Mouse (Mus musculus) large intestine, adult 2 months (tissue): ENCODE results near the gene Fam166b. TPM values are rescaled to one million over a fixed set of nuclear protein-coding genes. Genes with fewer than 3 reads are reported as not detected.

ENCODE experiments used
- DNase-seq: peaks from one replicate; pipeline ENCODE4 v3.0.0-alpha.2; 2012; ENCODE audit warnings: low read depth, low spot score
- WGBS: fragments of 180-500 bp; shearing (Covaris S2); methylation state at CpG from one replicate; pipeline ENCODE4 v1.1.7; 2018; 5-methylcytosine and 5-hydroxymethylcytosine counted together
- polyA plus RNA-seq: library from polyadenylated mRNA; depleted of rRNA; stranded (reverse); fragments of >200 nt; gene quantifications from 2 replicates; pipeline ENCODE4 v1.2.3, GENCODE M21; 2012; rRNA removed

The Fam166b gene
- polyA plus RNA-seq = 0.08 and 0.14 TPM in 2 replicates

GRCm38 (mm10) chr4:43428946-43429345, at the start of gene Fam166b:
Fam166b (minus strand) TSS chr4:43429134.
- DNase-seq = no peak
- WGBS = 23% methylated on average over 10 of the region's 10 CpGs

- no peak for DNase-seq
- 47% methylated on average over 8 of the region's 8 CpGs for WGBS
Observed at GRCm38 (mm10) chr4:43478534-43478858, 49.6 kb upstream of the Fam166b start.

- 20% methylated on average over 11 of the region's 11 CpGs for WGBS
- DNase-seq = no peak
Observed at GRCm38 (mm10) chr4:43477857-43478533, 49.1 kb upstream of the Fam166b start.

GRCm38 (mm10) chr4:43476604-43477003, 47.7 kb upstream of the Fam166b start:
- 58% methylated on average over 6 of the region's 6 CpGs for WGBS
- DNase-seq = no peak

GRCm38 (mm10) chr4:43473636-43474035, 44.7 kb upstream of the Fam166b start:
- no peak for DNase-seq
- WGBS = 43% methylated on average over 1 of the region's 1 CpGs

- 87% methylated on average over 10 of the region's 10 CpGs for whole genome bisulfite sequencing
- no peak for DNase-seq
Observed at GRCm38 (mm10) chr4:43470301-43470700, 41.4 kb upstream of the Fam166b start.

DNA sequence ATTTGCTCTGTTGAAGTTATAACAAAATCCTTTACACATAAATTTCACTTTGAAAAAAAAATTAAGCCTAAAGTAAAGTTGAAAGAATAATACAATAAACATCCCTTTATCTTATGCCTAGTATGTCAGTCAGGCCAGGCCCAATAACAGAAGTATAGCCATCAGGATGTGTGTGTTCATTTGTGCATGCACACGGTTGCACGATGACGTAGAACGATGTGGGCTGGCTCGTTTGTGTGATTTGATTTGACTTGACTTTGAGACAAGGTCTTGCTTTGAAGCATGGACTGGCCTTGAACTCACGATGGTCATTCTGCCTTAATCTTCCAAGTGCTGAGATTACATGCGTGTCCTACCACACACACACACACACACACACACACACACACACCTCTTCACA, 37.9 kb upstream of the Fam166b start:
- WGBS = 86% methylated on average over 7 of the region's 7 CpGs
- DNase-seq = no peak

GRCm38 (mm10) chr4:43465935-43466334, 37.0 kb upstream of the Fam166b start:
- WGBS = 83% methylated on average over 6 of the region's 6 CpGs
- DNase-seq = no peak

- DNase-seq = no peak
- 94% methylated on average over 5 of the region's 5 CpGs for WGBS
Observed at GRCm38 (mm10) chr4:43463102-43463501, 34.2 kb upstream of the Fam166b start.

GRCm38 (mm10) chr4:43457124-43457523, 28.2 kb upstream of the Fam166b start:
- WGBS = 37% methylated on average over 8 of the region's 8 CpGs
- DNase-seq = no peak

- DNase-seq = no peak
- 46% methylated on average over 4 of the region's 4 CpGs for WGBS
Observed at GRCm38 (mm10) chr4:43456470-43456869, 27.5 kb upstream of the Fam166b start.

DNA sequence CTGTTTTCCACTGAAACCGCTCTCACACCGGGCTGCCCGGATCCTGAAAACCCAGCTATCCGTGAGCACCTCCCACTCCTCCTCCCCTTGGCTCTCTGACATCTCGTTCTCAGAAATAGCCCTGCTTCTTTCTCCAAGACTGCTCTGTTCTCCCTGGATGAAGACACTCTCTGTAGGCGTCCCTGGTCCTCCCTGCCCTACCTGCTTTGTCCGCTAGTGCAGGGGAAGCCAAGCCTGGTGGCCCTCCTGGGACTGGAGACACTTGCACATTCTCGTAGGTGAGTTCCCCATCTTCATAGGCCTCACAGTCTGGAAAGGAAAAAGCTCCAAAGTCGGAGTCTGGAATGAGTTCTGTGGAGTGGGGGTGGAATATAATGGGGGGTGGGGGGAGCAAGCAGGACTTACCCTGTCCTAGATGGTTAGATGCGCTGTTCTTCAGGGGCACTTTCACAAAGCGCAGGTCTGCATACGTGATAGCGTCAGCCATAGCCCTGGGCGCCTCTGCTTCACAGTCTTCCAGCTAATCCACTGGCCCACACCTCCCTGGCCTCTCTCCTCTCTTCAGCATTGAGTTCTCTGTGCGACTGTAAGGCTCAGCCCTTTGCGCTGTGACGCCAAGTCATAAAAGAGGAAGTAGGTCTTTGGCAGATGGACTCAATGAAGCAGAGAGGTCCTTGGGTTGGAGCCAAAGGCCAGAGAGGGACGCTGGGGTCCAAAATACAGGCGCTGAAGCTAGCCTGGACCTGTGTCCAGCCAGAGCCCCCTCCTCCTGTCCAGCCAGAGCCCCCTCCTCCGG, 25.3 kb upstream of the Fam166b start, which contains the start of gene Cd72:
Gene Cd72, minus strand, starts transcription at position 588 of the 796 bp plus-strand sequence.
- WGBS = 28% methylated on average over 20 of the region's 20 CpGs
- DNase-seq = no peak

DNA sequence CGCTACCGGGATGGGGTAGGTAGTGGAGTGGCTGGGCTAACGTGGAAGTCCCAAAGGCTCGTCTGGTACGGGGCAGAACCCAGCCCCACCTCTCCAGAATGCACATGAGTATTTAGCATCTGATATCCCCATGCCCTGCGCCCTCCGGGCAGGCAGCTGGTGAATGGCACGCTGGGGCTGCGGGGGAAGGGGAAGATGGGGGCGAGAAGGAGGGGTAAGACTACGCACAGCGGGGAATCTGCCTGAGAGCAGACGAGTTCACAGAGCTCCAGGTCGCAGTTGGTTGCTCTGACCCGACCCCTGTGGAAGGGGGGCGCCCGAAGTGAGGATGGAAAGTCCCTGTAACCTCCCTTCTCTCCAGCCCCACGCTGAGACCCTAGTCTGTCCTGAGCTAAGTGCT, 24.5 kb upstream of the Fam166b start:
- 2% methylated on average over 18 of the region's 18 CpGs for WGBS
- no peak for DNase-seq

DNA sequence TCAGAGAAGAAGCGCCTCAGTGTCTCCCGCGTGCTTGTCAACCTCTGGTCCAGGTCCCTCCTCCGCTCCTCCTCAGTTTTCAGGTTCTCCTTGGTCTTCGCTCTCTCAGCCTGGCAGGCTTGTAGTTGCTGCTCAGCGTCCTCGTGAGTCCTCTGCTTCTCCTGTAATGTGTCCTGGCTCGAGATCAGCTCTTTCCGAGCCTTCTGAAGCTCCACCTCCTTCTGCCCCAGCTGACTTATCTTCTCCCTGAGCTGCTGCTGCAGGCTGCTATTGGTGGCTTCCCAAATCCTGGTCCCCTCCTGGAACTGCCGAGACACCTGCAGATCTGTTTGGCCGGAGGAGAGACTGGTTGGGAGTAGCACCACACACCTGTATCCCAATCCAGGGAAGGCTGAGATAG, 23.4 kb upstream of the Fam166b start:
- 48% methylated on average over 11 of the region's 11 CpGs for WGBS
- DNase-seq = no peak

DNA sequence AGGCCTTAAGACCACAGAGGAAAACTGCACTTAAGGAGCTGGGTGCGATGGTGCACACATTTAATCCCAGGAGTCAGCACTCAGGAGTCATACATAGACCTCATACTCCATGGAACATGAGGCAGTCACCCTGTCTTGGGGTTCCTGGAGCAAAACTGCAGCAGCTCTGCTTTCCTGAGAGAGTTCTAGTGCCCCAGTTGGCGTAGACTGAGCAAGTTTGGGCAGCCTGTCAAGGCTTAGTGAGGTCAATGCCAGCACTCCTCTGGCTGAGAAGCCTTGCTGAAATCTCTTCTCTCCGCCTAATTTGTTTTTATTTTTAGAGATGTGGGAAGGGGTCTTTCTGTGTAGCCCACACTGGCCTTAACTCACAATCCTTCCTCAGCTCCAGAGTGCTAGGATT, 19.6 kb upstream of the Fam166b start:
- WGBS = 84% methylated on average over 3 of the region's 3 CpGs
- DNase-seq = no peak

DNA sequence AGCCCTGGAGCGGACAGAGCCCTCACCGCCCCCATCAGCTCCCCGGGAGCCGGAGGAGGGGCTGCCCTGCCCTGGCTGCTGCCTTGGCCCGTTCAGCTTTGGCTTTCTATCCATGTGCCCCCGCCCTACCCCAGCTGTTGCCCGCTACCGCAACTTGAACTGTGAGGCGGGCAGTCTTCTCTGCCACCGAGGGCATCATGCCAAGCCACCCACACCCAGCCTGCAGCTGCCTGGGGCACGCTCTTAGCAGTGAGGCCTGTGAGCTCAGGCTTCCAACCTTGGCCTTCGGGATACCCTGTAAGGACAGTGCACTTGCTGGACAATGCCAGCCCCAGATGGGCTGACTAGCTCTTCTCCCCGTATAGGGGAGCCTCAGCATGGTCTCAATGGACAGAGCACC, 18.3 kb upstream of the Fam166b start:
- DNase-seq = no peak
- 67% methylated on average over 13 of the region's 13 CpGs for WGBS

GRCm38 (mm10) chr4:43443511-43443910, 14.6 kb upstream of the Fam166b start:
- WGBS = under 1% methylated on average over 28 of the region's 28 CpGs
- no peak for DNase-seq

DNA sequence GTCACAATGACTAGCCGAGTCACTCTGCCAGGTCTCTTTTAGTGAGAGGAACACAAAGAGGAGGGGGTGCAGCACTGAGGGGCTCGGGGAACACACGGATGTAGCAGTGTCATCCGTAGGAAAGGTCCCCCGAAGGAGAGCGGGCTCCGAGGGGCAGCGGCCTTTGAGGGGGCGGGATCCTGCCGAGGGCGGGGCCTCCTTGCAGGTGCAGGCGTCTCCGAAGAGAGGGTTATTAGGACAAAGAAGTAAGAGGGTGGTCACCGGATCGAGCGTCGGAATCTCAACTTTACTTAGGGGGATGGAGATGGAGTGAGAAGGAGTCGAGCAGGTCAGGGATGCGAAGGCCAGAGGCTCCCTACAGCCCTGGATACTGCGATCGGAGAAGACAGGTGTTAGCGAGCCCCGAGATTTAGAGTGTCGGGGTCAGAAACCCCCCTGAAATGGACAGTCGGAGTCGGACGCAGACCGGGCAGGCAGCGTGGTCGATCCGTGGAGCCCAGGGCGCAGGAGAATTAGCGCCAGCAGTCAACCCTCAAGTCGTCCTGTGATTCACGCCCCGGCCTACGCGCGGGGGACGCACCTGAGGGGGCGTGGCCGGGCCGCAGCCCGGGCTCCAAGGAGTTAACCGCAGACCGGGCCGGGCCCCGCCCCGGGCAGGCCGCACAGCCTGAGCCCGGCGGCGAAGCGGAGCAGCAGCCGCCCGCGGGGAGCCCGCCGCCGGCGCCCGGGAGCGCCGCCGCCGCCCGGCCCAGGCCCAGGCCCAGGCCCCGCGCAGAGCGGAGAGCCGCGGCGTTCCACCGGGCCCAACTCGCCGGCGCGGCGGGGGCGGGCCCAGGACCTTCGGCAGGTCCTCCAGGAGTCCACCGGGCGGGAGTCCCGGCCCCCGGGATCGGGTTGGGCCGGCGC, 13.8 kb upstream of the Fam166b start:
- under 1% methylated on average over 83 of the region's 88 CpGs for WGBS

DNA sequence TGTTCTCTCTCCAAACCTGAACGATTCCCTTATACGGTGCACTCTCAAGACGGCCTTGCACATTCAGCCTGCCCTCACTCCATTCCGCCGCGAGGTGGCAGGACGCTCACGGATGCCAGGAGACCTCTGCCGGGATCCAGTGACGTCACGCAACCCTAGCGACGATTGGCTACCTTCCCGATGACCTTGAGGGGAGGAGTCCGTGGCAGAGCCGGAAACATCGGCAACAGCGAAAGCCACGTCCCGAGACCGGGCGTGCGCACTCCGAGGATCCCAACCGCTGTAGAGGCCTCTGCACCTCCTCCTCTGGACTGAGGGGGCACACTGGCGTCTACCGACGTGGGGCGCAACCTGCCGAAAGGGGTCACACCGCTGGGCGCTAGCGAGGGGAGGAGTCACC, 13.1 kb upstream of the Fam166b start:
- WGBS = under 1% methylated on average over 33 of the region's 33 CpGs
- peak; percentile 95 for DNase-seq

More for the DNA sequence above, 13.8 kb upstream of the Fam166b start:
- peak; percentile 37 for DNase-seq

GRCm38 (mm10) chr4:43441639-43442038, 12.7 kb upstream of the Fam166b start, which contains the start of gene Tesk1:
Tesk1 (plus strand) TSS chr4:43441939.
- no peak for DNase-seq
- WGBS = 21% methylated on average over 4 of the region's 4 CpGs
